Mouse (Mus musculus) olfactory bulb, adult 2 months (tissue): Measurements from ENCODE around the gene Smg6. TPM values are rescaled to one million over a fixed set of nuclear protein-coding genes. Genes with fewer than 3 reads are reported as not detected.

ENCODE experiments used
- H3K27ac ChIP-seq: fragments of 200-500 bp; 2 replicates; pipeline ENCODE4 v1.5.1; 2012; ENCODE audit warnings: low read depth, low read length; ENCODE audit not compliant: insufficient read depth
- H3K4me1 ChIP-seq: fragments of 200-500 bp; 2 replicates; pipeline ENCODE4 v1.6.1; 2012; ENCODE audit warnings: low read length; ENCODE audit not compliant: control insufficient read depth, insufficient read depth
- H3K4me3 ChIP-seq: fragments of 200-500 bp; 2 replicates; pipeline ENCODE4 v1.5.1; 2012; ENCODE audit warnings: mild to moderate bottlenecking, low read depth, low read length, moderate library complexity; ENCODE audit not compliant: insufficient read depth
- CTCF ChIP-seq: fragments of 200-500 bp; IDR thresholded peaks from 2 replicates; pipeline ENCODE4 v1.5.1; 2012; ENCODE audit warnings: low read depth, mild to moderate bottlenecking, low read length, moderate library complexity; ENCODE audit not compliant: insufficient read depth
- POLR2A ChIP-seq: fragments of 200-500 bp; IDR thresholded peaks from 2 replicates; pipeline ENCODE4 v1.6.1; 2012; ENCODE audit warnings: mild to moderate bottlenecking, low read depth, low read length, moderate library complexity; ENCODE audit not compliant: insufficient read depth
- WGBS: fragments of 180-500 bp; shearing (Covaris S2); methylation state at CpG from one replicate; pipeline ENCODE4 v1.1.7; 2018; 5-methylcytosine and 5-hydroxymethylcytosine counted together
- polyA plus RNA-seq: library from polyadenylated mRNA; stranded (reverse); fragments of >200 nt; gene quantifications from 2 replicates; pipeline ENCODE4 v1.2.4, GENCODE M21; 2012; ENCODE audit warnings: low replicate concordance; ENCODE audit not compliant: missing spikeins, insufficient read depth, insufficient read length

Gene Smg6
- polyA plus RNA-seq, 1 experiment, result 86.4 TPM

GRCm38 (mm10) chr11:75148332-75149035 lies 222.9 kb downstream of the Smg6 start:
- no peak overlapping the region for H3K27ac ChIP-seq
- no peak overlapping the region for H3K4me3 ChIP-seq
- H3K4me1 ChIP-seq, result peaks cover 8% of the 10 kb centered on the region
- WGBS, result 90% methylated on average over 11 of the region's 11 CpGs
- TF ChIP-seq CTCF, result no peak
- TF ChIP-seq POLR2A, result no peak

GRCm38 (mm10) chr11:75150346-75150745 lies 224.7 kb downstream of the Smg6 start:
- Histone ChIP-seq H3K27ac (no peak overlapping the region), H3K4me1 (peaks cover 8% of the 10 kb centered on the region), H3K4me3 (no peak overlapping the region)
- no peak for TF ChIP-seq POLR2A
- no peak for TF ChIP-seq CTCF
- WGBS, result 80% methylated on average over 1 of the region's 1 CpGs

GRCm38 (mm10) chr11:75152603-75153557 lies 227.3 kb downstream of the Smg6 start:
- Histone ChIP-seq H3K4me3 (no peak overlapping the region), H3K4me1 (peaks cover 8% of the 10 kb centered on the region), H3K27ac (no peak overlapping the region)
- WGBS, result 86% methylated on average over 18 of the region's 18 CpGs
- TF ChIP-seq POLR2A, result no peak
- TF ChIP-seq CTCF, result no peak

GRCm38 (mm10) chr11:75154053-75154585 lies 228.5 kb downstream of the Smg6 start:
- no peak overlapping the region for H3K27ac ChIP-seq
- peaks cover 8% of the 10 kb centered on the region for H3K4me1 ChIP-seq
- 74% methylated on average over 6 of the region's 6 CpGs for WGBS
- no peak for TF ChIP-seq POLR2A
- no peak overlapping the region for H3K4me3 ChIP-seq

- TF ChIP-seq CTCF (no peak), POLR2A (no peak)
- H3K27ac ChIP-seq, result 0 out of 2 replicates have a peak overlapping the region, but pooled peaks have one; percentile 37
- peaks cover 8% of the 10 kb centered on the region for H3K4me1 ChIP-seq
- WGBS, result 75% methylated on average over 6 of the region's 6 CpGs
- no peak overlapping the region for H3K4me3 ChIP-seq
These were observed 230.4 kb downstream of the Smg6 start for GRCm38 (mm10) chr11:75155985-75156384.

GRCm38 (mm10) chr11:75156416-75156815 lies 230.8 kb downstream of the Smg6 start:
- TF ChIP-seq POLR2A, result no peak
- TF ChIP-seq CTCF, result no peak
- Histone ChIP-seq H3K4me3 (no peak overlapping the region), H3K27ac (no peak overlapping the region), H3K4me1 (peaks cover 8% of the 10 kb centered on the region)
- WGBS, result 62% methylated on average over 5 of the region's 5 CpGs

GRCm38 (mm10) chr11:75157037-75157436 lies 231.4 kb downstream of the Smg6 start:
- no peak overlapping the region for H3K27ac ChIP-seq
- 52% methylated on average over 4 of the region's 4 CpGs for WGBS
- H3K4me1 ChIP-seq, result peaks cover 8% of the 10 kb centered on the region
- TF ChIP-seq CTCF, result no peak
- no peak for TF ChIP-seq POLR2A
- H3K4me3 ChIP-seq, result no peak overlapping the region

- H3K27ac ChIP-seq, result no peak overlapping the region
- H3K4me3 ChIP-seq, result no peak overlapping the region
- H3K4me1 ChIP-seq, result peaks cover 8% of the 10 kb centered on the region
- TF ChIP-seq POLR2A (no peak), CTCF (no peak)
- WGBS, result 81% methylated on average over 2 of the region's 2 CpGs
These were observed 232.3 kb downstream of the Smg6 start for GRCm38 (mm10) chr11:75157901-75158300.

- TF ChIP-seq POLR2A, result no peak
- TF ChIP-seq CTCF, result no peak
- H3K4me3 ChIP-seq, result no peak overlapping the region
- H3K4me1 ChIP-seq, result peaks cover 8% of the 10 kb centered on the region
- 94% methylated on average over 14 of the region's 14 CpGs for WGBS
- no peak overlapping the region for H3K27ac ChIP-seq
These were observed 232.8 kb downstream of the Smg6 start for GRCm38 (mm10) chr11:75158432-75158831.
